Mouse (Mus musculus): ENCODE measurements around the gene D5Ertd579e. TPM values are rescaled to one million over a fixed set of nuclear protein-coding genes. Genes with fewer than 3 reads are reported as not detected.
"Not testable (repeated sequence)": the region's sequence is repeated elsewhere in the genome, so short reads cannot be mapped to it uniquely, and the experiment has no call there.

Gene D5Ertd579e
- polyA plus RNA-seq, 1 experiment from 2014 or later = 33.3 TPM

GRCm38 (mm10) chr5:36674658-36675433 lies 21.0 kb downstream of the D5Ertd579e start:
- no peak overlapping the region for H3K4me2 ChIP-seq
- H3K9ac ChIP-seq = no peak overlapping the region
- 82% methylated on average over 4 of the region's 4 CpGs for WGBS
- ATAC-seq (ENCODE audit: low FRiP score, low read depth) = no peak
- H3K4me3 ChIP-seq = no peak overlapping the region
- peaks cover 14% of the 10 kb centered on the region for H3K36me3 ChIP-seq
- H3K27ac ChIP-seq (replicated peaks) = no peak overlapping the region
- H3K27me3 ChIP-seq = no peaks in the 10 kb centered on the region
- H3K4me1 ChIP-seq (replicated peaks) = 0 out of 2 replicates have a peak, but pooled peaks cover 7% of the 10 kb centered on the region
- H3K9me3 ChIP-seq = no peaks in the 10 kb centered on the region

- WGBS = 89% methylated on average over 7 of the region's 7 CpGs
Measured at GRCm38 (mm10) chr5:36669021-36670008, 26.5 kb downstream of the D5Ertd579e start.

GRCm38 (mm10) chr5:36668572-36668971 lies 27.3 kb downstream of the D5Ertd579e start:
- no peak for ATAC-seq (ENCODE audit: low FRiP score, low read depth)
- H3K36me3 ChIP-seq = peaks cover 30% of the 10 kb centered on the region
- no peaks in the 10 kb centered on the region for H3K27me3 ChIP-seq
- H3K27ac ChIP-seq (replicated peaks) = no peak overlapping the region
- no peak overlapping the region for H3K4me3 ChIP-seq
- H3K4me1 ChIP-seq (replicated peaks) = no peaks in the 10 kb centered on the region
- H3K9ac ChIP-seq = no peak overlapping the region
- no peak overlapping the region for H3K4me2 ChIP-seq
- H3K9me3 ChIP-seq = no peaks in the 10 kb centered on the region
- 89% methylated on average over 8 of the region's 8 CpGs for WGBS

More at GRCm38 (mm10) chr5:36669021-36670008, 26.5 kb downstream of the D5Ertd579e start:
- H3K4me1 ChIP-seq (replicated peaks) = no peaks in the 10 kb centered on the region
- H3K9ac ChIP-seq = no peak overlapping the region
- H3K9me3 ChIP-seq = no peaks in the 10 kb centered on the region
- no peak overlapping the region for H3K27ac ChIP-seq (replicated peaks)
- H3K27me3 ChIP-seq = no peaks in the 10 kb centered on the region
- no peak overlapping the region for H3K4me3 ChIP-seq
- ATAC-seq (ENCODE audit: low FRiP score, low read depth) = peak; percentile 27; the same call in 1 of the 2 replicates
- peaks cover 30% of the 10 kb centered on the region for H3K36me3 ChIP-seq
- H3K4me2 ChIP-seq = no peak overlapping the region

GRCm38 (mm10) chr5:36667986-36668385 lies 27.8 kb downstream of the D5Ertd579e start:
- not testable (repeated sequence) for H3K9ac ChIP-seq; ATAC-seq (ENCODE audit: low FRiP score, low read depth); H3K4me3 ChIP-seq; H3K4me1 ChIP-seq (replicated peaks); H3K9me3 ChIP-seq; H3K27ac ChIP-seq (replicated peaks); H3K27me3 ChIP-seq; H3K4me2 ChIP-seq
- peaks cover 30% of the 10 kb centered on the region for H3K36me3 ChIP-seq
- 98% methylated on average over 2 of the region's 2 CpGs for WGBS

DNA sequence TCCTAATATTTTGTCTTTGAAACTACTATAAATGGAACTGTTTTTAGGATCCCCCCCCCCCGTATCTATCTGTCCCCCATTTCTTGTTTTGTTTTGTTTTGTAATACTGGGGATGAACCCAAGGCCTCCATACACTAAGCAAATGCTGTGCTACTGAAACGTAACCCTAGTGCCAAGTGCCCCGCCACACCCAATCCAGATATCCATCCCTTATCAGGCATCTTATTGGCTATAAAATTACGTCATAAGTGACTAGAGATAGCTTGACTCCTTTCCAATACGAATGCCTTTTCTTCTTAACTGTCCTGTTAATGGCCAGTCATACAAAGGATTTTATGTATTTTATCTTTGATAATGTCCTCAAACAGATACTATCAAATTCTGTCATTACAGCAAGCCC lies 28.7 kb downstream of the D5Ertd579e start:
- Histone ChIP-seq H3K9ac (no peak overlapping the region), H3K27ac (replicated peaks) (no peak overlapping the region), H3K4me2 (no peak overlapping the region), H3K4me1 (replicated peaks) (no peaks in the 10 kb centered on the region), H3K4me3 (no peak overlapping the region), H3K36me3 (peaks cover 27% of the 10 kb centered on the region), H3K27me3 (no peaks in the 10 kb centered on the region), H3K9me3 (no peaks in the 10 kb centered on the region)
- no peak for ATAC-seq (ENCODE audit: low FRiP score, low read depth)
- 95% methylated on average over 5 of the region's 5 CpGs for WGBS

DNA sequence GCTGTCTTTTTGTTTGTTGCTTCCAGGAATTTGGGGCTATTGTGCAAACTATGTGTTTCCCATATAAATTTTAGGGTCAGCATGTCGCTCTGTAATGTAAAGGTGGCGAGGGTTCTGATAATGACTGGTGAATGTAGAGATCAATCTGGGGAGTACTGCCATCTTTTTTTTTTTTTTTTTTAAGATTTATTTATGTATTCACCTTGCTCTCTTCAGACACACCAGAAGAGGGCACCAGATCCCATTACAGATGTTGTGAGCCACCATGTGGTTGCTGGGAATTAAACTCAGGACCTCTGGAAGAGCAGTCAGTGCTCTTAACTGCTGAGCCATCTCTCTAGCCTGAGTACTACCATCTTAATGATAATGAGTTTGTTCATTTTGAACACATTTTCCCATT lies 29.1 kb downstream of the D5Ertd579e start:
- H3K27ac ChIP-seq (replicated peaks); H3K4me1 ChIP-seq (replicated peaks); H3K4me2 ChIP-seq; H3K27me3 ChIP-seq; ATAC-seq (ENCODE audit: low FRiP score, low read depth); H3K9me3 ChIP-seq; H3K9ac ChIP-seq; H3K4me3 ChIP-seq: not testable (repeated sequence)
- 92% methylated on average over 2 of the region's 2 CpGs for WGBS
- peaks cover 24% of the 10 kb centered on the region for H3K36me3 ChIP-seq

- no peak overlapping the region for H3K4me3 ChIP-seq
- H3K4me1 ChIP-seq (replicated peaks) = no peaks in the 10 kb centered on the region
- no peak overlapping the region for H3K4me2 ChIP-seq
- H3K27ac ChIP-seq (replicated peaks) = no peak overlapping the region
- H3K9me3 ChIP-seq = 0 out of 2 replicates have a peak, but pooled peaks cover 3% of the 10 kb centered on the region
- no peaks in the 10 kb centered on the region for H3K27me3 ChIP-seq
- WGBS = 90% methylated on average over 2 of the region's 2 CpGs
- ATAC-seq (ENCODE audit: low FRiP score, low read depth) = no peak
- H3K9ac ChIP-seq = no peak overlapping the region
- H3K36me3 ChIP-seq = peaks cover 7% of the 10 kb centered on the region
Measured at GRCm38 (mm10) chr5:36663329-36663728, 32.5 kb downstream of the D5Ertd579e start.

GRCm38 (mm10) chr5:36660977-36661760 lies 34.7 kb downstream of the D5Ertd579e start:
- not testable (repeated sequence) for H3K4me2 ChIP-seq; H3K4me3 ChIP-seq; H3K27me3 ChIP-seq; H3K36me3 ChIP-seq; H3K4me1 ChIP-seq (replicated peaks); H3K27ac ChIP-seq (replicated peaks); H3K9me3 ChIP-seq; ATAC-seq (ENCODE audit: low FRiP score, low read depth); H3K9ac ChIP-seq

GRCm38 (mm10) chr5:36625612-36626011 lies 70.2 kb downstream of the D5Ertd579e start:
- Histone ChIP-seq H3K36me3 (peaks cover 17% of the 10 kb centered on the region; the same call in 1 of the 2 replicates), H3K4me3 (no peak overlapping the region), H3K27ac (replicated peaks) (no peak overlapping the region), H3K27me3 (no peaks in the 10 kb centered on the region), H3K9me3 (no peaks in the 10 kb centered on the region), H3K9ac (no peak overlapping the region), H3K4me1 (replicated peaks) (peaks cover 7% of the 10 kb centered on the region; the same call in 1 of the 2 replicates), H3K4me2 (no peak overlapping the region)
- 78% methylated on average over 5 of the region's 5 CpGs for WGBS
- ATAC-seq (ENCODE audit: low FRiP score, low read depth) = no peak

- Histone ChIP-seq H3K4me3 (no peak overlapping the region), H3K27ac (replicated peaks) (no peak overlapping the region), H3K27me3 (no peaks in the 10 kb centered on the region), H3K9me3 (no peaks in the 10 kb centered on the region), H3K36me3 (peaks cover 5% of the 10 kb centered on the region; the same call in 1 of the 2 replicates), H3K4me2 (no peak overlapping the region), H3K4me1 (replicated peaks) (peaks cover 10% of the 10 kb centered on the region; the same call in 1 of the 2 replicates), H3K9ac (no peak overlapping the region)
- ATAC-seq (ENCODE audit: low FRiP score, low read depth) = no peak
- WGBS = 91% methylated on average over 5 of the region's 5 CpGs
Measured at GRCm38 (mm10) chr5:36623670-36624069, 72.2 kb downstream of the D5Ertd579e start.

DNA sequence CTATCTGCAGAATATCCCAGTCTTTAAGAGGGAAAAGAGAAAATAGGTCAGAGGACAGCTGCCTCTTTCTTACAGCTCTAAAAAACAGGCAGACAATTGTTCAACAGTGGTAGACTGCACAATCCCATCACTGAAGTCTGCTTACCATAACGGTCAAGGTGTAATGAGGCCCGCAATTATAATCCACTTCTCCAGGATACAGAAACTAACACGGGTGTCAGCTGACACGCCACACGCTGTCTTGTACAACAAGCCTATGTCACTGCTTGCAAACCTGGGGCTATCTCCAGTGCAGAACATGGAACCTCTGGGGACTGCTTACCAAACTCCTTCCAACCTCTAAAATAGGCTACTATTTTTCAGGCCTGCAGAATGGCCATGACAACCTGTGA lies 74.8 kb downstream of the D5Ertd579e start:
- peaks cover 7% of the 10 kb centered on the region; the same call in 1 of the 2 replicates for H3K4me1 ChIP-seq (replicated peaks)
- H3K9me3 ChIP-seq = no peaks in the 10 kb centered on the region
- 0 out of 2 replicates have a peak overlapping the region, but pooled peaks have one; percentile 25 for H3K27ac ChIP-seq (replicated peaks)
- H3K4me2 ChIP-seq = no peak overlapping the region
- no peak overlapping the region for H3K4me3 ChIP-seq
- no peak for ATAC-seq (ENCODE audit: low FRiP score, low read depth)
- 0 out of 2 replicates have a peak overlapping the region, but pooled peaks have one; percentile 4 for H3K9ac ChIP-seq
- H3K36me3 ChIP-seq = peaks cover 21% of the 10 kb centered on the region
- 75% methylated on average over 5 of the region's 5 CpGs for WGBS
- H3K27me3 ChIP-seq = no peaks in the 10 kb centered on the region

All from hindbrain, embryonic 15.5 days (tissue).